In the genomic region with DNA sequence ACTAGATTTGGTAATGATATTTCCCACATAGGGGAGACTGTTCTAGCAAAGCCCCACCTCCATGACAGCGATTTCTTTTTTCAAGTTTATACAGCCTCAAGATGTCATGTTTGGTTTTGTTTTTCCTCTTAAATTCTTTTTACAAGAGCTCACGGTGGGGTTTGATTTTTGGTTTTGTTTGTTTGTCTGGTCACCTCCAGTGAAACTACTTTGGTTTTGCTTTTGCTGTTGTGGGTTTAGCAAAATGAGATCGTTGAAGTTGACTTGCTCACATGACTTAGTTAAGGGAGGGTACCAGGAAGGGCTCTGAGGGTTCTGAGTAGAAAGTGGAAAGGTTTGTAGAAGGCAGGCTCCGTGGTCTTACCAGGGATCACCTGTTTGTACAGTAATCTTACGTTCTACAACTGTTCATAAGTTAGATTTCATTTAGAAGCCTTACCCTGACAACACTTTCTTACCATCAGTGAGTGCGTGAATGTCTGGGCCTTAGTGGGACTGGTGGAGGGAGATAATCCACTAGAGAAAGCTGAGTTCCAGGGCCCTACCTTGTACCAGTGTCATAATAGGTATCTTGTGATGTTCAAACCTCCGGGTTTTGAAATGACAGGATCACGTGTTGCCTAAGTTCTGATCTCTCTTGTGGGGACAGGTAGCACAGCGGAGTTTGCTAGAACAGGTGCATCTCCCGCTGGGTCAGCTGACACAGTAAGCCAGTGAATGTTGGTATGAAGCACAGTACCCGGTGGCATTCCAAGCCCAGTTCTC, we compare ENCODE assay signal across 14 mouse cellular contexts.
DNase-seq lines count a peak whose midpoint lies in the region; ATAC-seq and TF ChIP-seq lines count a peak whose summit lies in the region.
"Had no signal": no experiment of that assay in that cellular context is flagged by ENCODE, and none has a peak within 500 bp of the region (broad histone marks: within the 10 kb centered on the region; RNA-seq: fewer than 3 reads in every experiment).

No protein-coding gene starts in this region.

- no peak for DNase-seq in gastrocnemius, adult 2 months
- no peak for DNase-seq in gastrocnemius, postnatal 36 days
- no peak for DNase-seq in kidney, postnatal 4 days
- peak; percentile 75 for DNase-seq in naive thymus-derived CD4-positive, alpha-beta T cell, adult 2 months (ENCODE audit: low read depth)
- no peak for DNase-seq in lung, postnatal 25 days (ENCODE audit: low spot score)
- DNase-seq: cerebellum, adult 8-10 months; liver; right cerebral cortex, postnatal 4 days; thymus, postnatal 4 days had no signal

- H3K4me3 ChIP-seq in gastrocnemius, adult 2 months = no peak overlapping the region
- no peak overlapping the region for H3K4me3 ChIP-seq in kidney, embryonic 16.5 days (ENCODE audit: low read length)
- H3K4me3 ChIP-seq: hindbrain, embryonic 15.5 days had no signal

- H3K4me2 ChIP-seq in kidney, embryonic 16.5 days (replicated peaks; ENCODE audit: low read depth, low read length) = no peak overlapping the region
- H3K4me2 ChIP-seq: hindbrain, embryonic 15.5 days; lung, embryonic 14.5 days had no signal

- H3K9me3 ChIP-seq in kidney, embryonic 16.5 days (ENCODE audit: low read length) = no peaks in the 10 kb centered on the region
- H3K9me3 ChIP-seq: hindbrain, embryonic 15.5 days had no signal

- peaks cover 25% of the 10 kb centered on the region for H3K4me1 ChIP-seq in kidney, embryonic 16.5 days (ENCODE audit: insufficient read depth, low read length)

- intact Hi-C loops in gastrocnemius, adult 2 months (cut with DNase I) = loop anchor here (2.0 kb wide), 1 partner anchor 87 kb away; no protein-coding TSS in a partner anchor
- intact Hi-C loops in gastrocnemius, postnatal 36 days (cut with DNase I) = no loop called here

- TF ChIP-seq CTCF in gastrocnemius, adult 2 months (IDR thresholded peaks at IDR 0.05) = no peak

- no peaks in the 10 kb centered on the region for H3K27me3 ChIP-seq in kidney, embryonic 16.5 days (ENCODE audit: insufficient read depth, low read length)
- H3K27me3 ChIP-seq: hindbrain, embryonic 15.5 days had no signal

- WGBS in kidney, embryonic 16.5 days = 89% methylated on average over 11 of the region's 11 CpGs

- H3K9ac ChIP-seq in kidney, embryonic 16.5 days (replicated peaks; ENCODE audit: low read length) = no peak overlapping the region
- H3K9ac ChIP-seq: hindbrain, embryonic 15.5 days; lung, embryonic 14.5 days had no signal

- ATAC-seq in kidney, embryonic 16.5 days (ENCODE audit: low FRiP score, low TSS enrichment) = no peak
- peak; percentile 56 for ATAC-seq in CD4-positive, CD25-positive, alpha-beta regulatory T cell, adult 4 months

- H3K36me3 ChIP-seq in kidney, embryonic 16.5 days (ENCODE audit: insufficient read depth, low read length) = no peaks in the 10 kb centered on the region
- H3K36me3 ChIP-seq: hindbrain, embryonic 15.5 days had no signal

- peak overlapping the region; percentile 87 for H3K27ac ChIP-seq in gastrocnemius, adult 2 months
- H3K27ac ChIP-seq in kidney, embryonic 16.5 days (ENCODE audit: low read length) = peak overlapping the region; percentile 54; the same call in 1 of the 2 replicates
- H3K27ac ChIP-seq: hindbrain, embryonic 15.5 days; stomach, postnatal 0 days had no signal
